Mouse (Mus musculus) liver, embryonic 14.5 days (tissue): ENCODE results near the gene Trim50.

Experiments
- CTCF ChIP-seq: IDR thresholded peaks from 2 replicates; pipeline ENCODE4 v1.5.1; 2016; ENCODE audit warnings: antibody characterized with exemption, low read depth, control low read depth
- EP300 ChIP-seq: IDR thresholded peaks from 2 replicates; pipeline ENCODE4 v1.6.1; 2016; ENCODE audit warnings: antibody characterized with exemption, low read depth

DNA sequence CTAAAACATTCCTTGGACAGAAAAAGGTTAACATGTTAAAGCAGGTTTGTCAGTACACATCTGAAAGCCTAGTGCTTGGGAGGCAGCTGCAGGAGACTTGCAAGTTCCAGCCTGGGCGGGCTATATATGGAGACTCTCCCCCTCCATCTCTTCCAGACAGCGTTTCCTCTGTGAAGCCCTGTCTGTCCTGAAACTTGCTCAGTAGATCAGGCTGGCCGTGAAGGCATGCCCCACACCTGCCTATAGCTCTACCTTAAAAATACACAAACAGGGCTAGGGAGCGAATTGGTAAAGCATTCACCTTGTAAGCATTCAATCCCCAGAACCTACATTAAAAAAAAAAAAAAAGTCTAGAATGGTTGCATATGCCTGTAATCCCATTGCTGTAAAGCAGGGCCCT is 23.6 kb upstream of the Trim50 start:
- no peak for TF ChIP-seq CTCF
- no peak for TF ChIP-seq EP300
